Mouse (Mus musculus) ES-Bruce4 (cell line): Measurements from ENCODE around the gene Pxdn.

Source experiments
- CTCF ChIP-seq: IDR thresholded peaks from one replicate; pipeline ENCODE4 v1.8.1; 2011; ENCODE audit warnings: low read depth, low read length
- EP300 ChIP-seq: IDR thresholded peaks from 2 replicates; pipeline ENCODE4 v1.6.1; 2011; ENCODE audit warnings: low read depth, low read length; ENCODE audit not compliant: insufficient read depth
- POLR2A ChIP-seq: IDR thresholded peaks from one replicate; pipeline ENCODE4 v1.8.1; 2011; ENCODE audit warnings: low read length; ENCODE audit not compliant: insufficient read depth

- TF ChIP-seq POLR2A (no peak), CTCF (no peak), EP300 (no peak)
Measured at GRCm38 (mm10) chr12:29920298-29920697, 17.1 kb upstream of the Pxdn start.
